Mouse (Mus musculus) thymus, adult 2 months (tissue): ENCODE measurements around the gene Pdzd3. TPM values are rescaled to one million over a fixed set of nuclear protein-coding genes. Genes with fewer than 3 reads are reported as not detected.
"Not testable (repeated sequence)": the region's sequence is repeated elsewhere in the genome, so short reads cannot be mapped to it uniquely, and the experiment has no call there.

Experiments used
- DNase-seq: peaks from one replicate; pipeline ENCODE4 v3.0.0; 2021
- H3K27ac ChIP-seq: fragments of 200-500 bp; 2 replicates; pipeline ENCODE4 v1.5.1; 2012; ENCODE audit warnings: low read length, control low read depth; ENCODE audit not compliant: control insufficient read depth, insufficient read depth
- H3K27me3 ChIP-seq: fragments of 200-500 bp; 2 replicates; pipeline ENCODE4 v1.6.1; 2012; ENCODE audit warnings: mild to moderate bottlenecking, low read length, moderate library complexity, mixed read lengths; ENCODE audit not compliant: control insufficient read depth, insufficient read depth
- H3K36me3 ChIP-seq: fragments of 200-500 bp; 2 replicates; pipeline ENCODE4 v1.6.1; 2012; ENCODE audit warnings: mild to moderate bottlenecking, low read length, moderate library complexity; ENCODE audit not compliant: control insufficient read depth, insufficient read depth
- H3K4me1 ChIP-seq: fragments of 200-500 bp; replicated peaks from 2 replicates; pipeline ENCODE4 v1.6.1; 2012; ENCODE audit warnings: low read length; ENCODE audit not compliant: control insufficient read depth, insufficient read depth
- H3K4me3 ChIP-seq: fragments of 200-500 bp; 2 replicates; pipeline ENCODE4 v1.5.1; 2012; ENCODE audit warnings: mild to moderate bottlenecking, low read length, control low read depth, moderate library complexity; ENCODE audit not compliant: control insufficient read depth, insufficient read depth
- CTCF ChIP-seq: fragments of 200-500 bp; IDR thresholded peaks from 2 replicates; pipeline ENCODE4 v1.5.1; 2012; ENCODE audit warnings: mild to moderate bottlenecking, control low read depth, low read length, moderate library complexity, borderline replicate concordance; ENCODE audit not compliant: control insufficient read depth, poor library complexity, insufficient read depth; ENCODE audit errors: extremely low read depth
- POLR2A ChIP-seq: fragments of 200-500 bp; IDR thresholded peaks from 2 replicates; pipeline ENCODE4 v1.6.1; 2012; ENCODE audit warnings: mild to moderate bottlenecking, low read length, control low read depth, moderate library complexity; ENCODE audit not compliant: control insufficient read depth, poor library complexity, insufficient read depth; ENCODE audit errors: extremely low read depth
- WGBS: fragments of 180-500 bp; shearing (Covaris S2); methylation state at CpG from one replicate; pipeline ENCODE4 v1.1.7; 2018; 5-methylcytosine and 5-hydroxymethylcytosine counted together
- polyA plus RNA-seq: library from polyadenylated mRNA; depleted of rRNA; stranded (reverse); fragments of >200 nt; gene quantifications from 2 replicates; pipeline ENCODE4 v1.2.3, GENCODE M21; 2012; rRNA removed

The Pdzd3 gene
- 0.55 and 0.59 TPM in 2 replicates for polyA plus RNA-seq

GRCm38 (mm10) chr9:44251314-44251713 is at the start of gene Pdzd3:
TSS of gene Pdzd3 (minus strand) at chr9:44251471.
- no peaks in the 10 kb centered on the region for H3K36me3 ChIP-seq
- no peak for DNase-seq
- no peaks in the 10 kb centered on the region for H3K27me3 ChIP-seq
- 95% methylated on average over 10 of the region's 10 CpGs for WGBS
- TF ChIP-seq CTCF, result no peak
- TF ChIP-seq POLR2A, result no peak
- H3K4me1 ChIP-seq, result peaks cover 45% of the 10 kb centered on the region
- no peak within 1 kb of the TSS for H3K4me3 ChIP-seq
- H3K27ac ChIP-seq, result no peak within 1 kb of the TSS

GRCm38 (mm10) chr9:44300001-44300400 is 48.7 kb upstream of the Pdzd3 start:
- not testable (repeated sequence) for H3K27ac ChIP-seq, DNase-seq, H3K4me3 ChIP-seq, H3K4me1 ChIP-seq, H3K27me3 ChIP-seq
- peaks cover 67% of the 10 kb centered on the region for H3K36me3 ChIP-seq
- 97% methylated on average over 3 of the region's 3 CpGs for WGBS

- whole genome bisulfite sequencing, result 81% methylated on average over 3 of the region's 3 CpGs
- peaks cover 43% of the 10 kb centered on the region for H3K36me3 ChIP-seq
- peak; percentile 73 for DNase-seq
- H3K27me3 ChIP-seq, result peaks cover 9% of the 10 kb centered on the region
- TF ChIP-seq POLR2A, result no peak
- no peak for TF ChIP-seq CTCF
- peaks cover 9% of the 10 kb centered on the region for H3K4me1 ChIP-seq
- no peak overlapping the region for H3K27ac ChIP-seq
- no peak overlapping the region for H3K4me3 ChIP-seq
Measured at GRCm38 (mm10) chr9:44292490-44292889, 41.2 kb upstream of the Pdzd3 start.

GRCm38 (mm10) chr9:44288959-44289291 is 37.7 kb upstream of the Pdzd3 start:
- DNase-seq, result no peak
- H3K4me1 ChIP-seq, result peaks cover 15% of the 10 kb centered on the region
- H3K27me3 ChIP-seq, result peaks cover 20% of the 10 kb centered on the region
- no peak overlapping the region for H3K27ac ChIP-seq
- WGBS, result 60% methylated on average over 11 of the region's 11 CpGs
- no peak for TF ChIP-seq POLR2A
- no peak for TF ChIP-seq CTCF
- H3K4me3 ChIP-seq, result no peak overlapping the region
- H3K36me3 ChIP-seq, result peaks cover 16% of the 10 kb centered on the region

GRCm38 (mm10) chr9:44288076-44288958 is 37.0 kb upstream of the Pdzd3 start, which contains the start of gene Abcg4:
TSS of gene Abcg4 (minus strand) at chr9:44288615.
- TF ChIP-seq CTCF (no peak), POLR2A (no peak)
- 8% methylated on average over 38 of the region's 38 CpGs for WGBS

GRCm38 (mm10) chr9:44287401-44288075 is 36.3 kb upstream of the Pdzd3 start:
- 5% methylated on average over 47 of the region's 47 CpGs for WGBS
- no peak for TF ChIP-seq CTCF
- TF ChIP-seq POLR2A, result no peak
- peaks cover 13% of the 10 kb centered on the region for H3K36me3 ChIP-seq
- H3K27ac ChIP-seq, result no peak overlapping the region
- 0 out of 2 replicates have a peak overlapping the region, but pooled peaks have one; percentile 9 for H3K4me3 ChIP-seq
- H3K4me1 ChIP-seq, result peaks cover 15% of the 10 kb centered on the region
- DNase-seq, result no peak
- peaks cover 20% of the 10 kb centered on the region for H3K27me3 ChIP-seq

More at GRCm38 (mm10) chr9:44288076-44288958, 37.0 kb upstream of the Pdzd3 start, which contains the start of gene Abcg4:
- Histone ChIP-seq H3K4me1 (peaks cover 15% of the 10 kb centered on the region), H3K27me3 (peaks cover 20% of the 10 kb centered on the region), H3K4me3 (peak within 1 kb of the TSS; percentile 9; the same call in 1 of the 2 replicates), H3K27ac (no peak within 1 kb of the TSS), H3K36me3 (peaks cover 15% of the 10 kb centered on the region)
- DNase-seq, result no peak
